Mouse (Mus musculus) hindbrain, postnatal 0 days (tissue): ENCODE results near the gene Iqgap1. TPM values are rescaled to one million over a fixed set of nuclear protein-coding genes. Genes with fewer than 3 reads are reported as not detected.

Experiments
- ATAC-seq: fragments of 200-750 bp; cut with Nextera tagmentation; 2 replicates; pipeline ENCODE4 v1.8.0; 2017; ENCODE audit warnings: mild to moderate bottlenecking, moderate TSS enrichment, moderate library complexity
- DNase-seq: peaks from one replicate; pipeline ENCODE4 v3.0.0-alpha.2; 2015; ENCODE audit warnings: low spot score
- H3K27ac ChIP-seq: fragments of 300-500 bp; sonication (generic); 2 replicates; pipeline ENCODE4 v1.5.1; 2014; ENCODE audit warnings: mild to moderate bottlenecking
- H3K27me3 ChIP-seq: fragments of 300-500 bp; sonication (generic); 2 replicates; pipeline ENCODE4 v1.6.1; 2014; ENCODE audit warnings: low read length, mixed read lengths; ENCODE audit not compliant: insufficient read depth
- H3K36me3 ChIP-seq: fragments of 300-500 bp; sonication (generic); 2 replicates; pipeline ENCODE4 v1.6.1; 2014; ENCODE audit warnings: low read length, mixed read lengths; ENCODE audit not compliant: insufficient read depth
- H3K4me1 ChIP-seq: fragments of 300-500 bp; sonication (generic); 2 replicates; pipeline ENCODE4 v1.6.1; 2014; ENCODE audit warnings: antibody characterized with exemption, low read length, mixed read lengths; ENCODE audit not compliant: insufficient read depth
- H3K4me2 ChIP-seq: fragments of 300-500 bp; sonication (generic); 2 replicates; pipeline ENCODE4 v1.6.1; 2014; ENCODE audit warnings: low read depth, mild to moderate bottlenecking, low read length, moderate library complexity, mixed read lengths
- H3K4me3 ChIP-seq: fragments of 300-500 bp; sonication (generic); 2 replicates; pipeline ENCODE4 v1.5.1; 2014; ENCODE audit warnings: low read length
- H3K9ac ChIP-seq: fragments of 300-500 bp; sonication (generic); replicated peaks from 2 replicates; pipeline ENCODE4 v1.6.1; 2014; ENCODE audit warnings: mild to moderate bottlenecking, low read length, moderate library complexity, mixed read lengths
- H3K9me3 ChIP-seq: fragments of 300-500 bp; sonication (generic); 2 replicates; pipeline ENCODE4 v1.6.1; 2016; ENCODE audit warnings: low read length, mixed read lengths
- CTCF ChIP-seq: IDR thresholded peaks from 2 replicates; pipeline ENCODE4 v1.5.1; 2016; ENCODE audit warnings: antibody characterized with exemption, control low read depth, low read depth
- WGBS: fragments of 180-500 bp; shearing (Covaris S2); extraction: QIAGEN DNeasy Blood & Tissue Kit; methylation state at CpG from one replicate; pipeline ENCODE4 v1.1.7; 2014; 5-methylcytosine and 5-hydroxymethylcytosine counted together
- polyA plus RNA-seq: library from polyadenylated mRNA; unstranded; fragments of >200 nt; fragmentation: Nextera tagmentation; extraction: Ambion mirVana; gene quantifications from 2 replicates; pipeline ENCODE4 v1.2.1, GENCODE M21; 2015
- total RNA-seq: library from RNA; depleted of rRNA; stranded (reverse); fragments of >200 nt; gene quantifications from 2 replicates; pipeline ENCODE4 v1.2.3, GENCODE M21; 2014; rRNA removed

Gene Iqgap1
- total and polyA plus RNA-seq, 2 experiments from 2014 or later, result 15.7 to 29.4 TPM

GRCm38 (mm10) chr7:80685639-80686038 lies 140.1 kb downstream of the Iqgap1 start:
- Histone ChIP-seq H3K9me3 (no peaks in the 10 kb centered on the region), H3K4me3 (no peak overlapping the region), H3K4me1 (peaks cover 7% of the 10 kb centered on the region; the same call in 1 of the 2 replicates), H3K27ac (no peak overlapping the region), H3K4me2 (no peak overlapping the region), H3K27me3 (no peaks in the 10 kb centered on the region), H3K36me3 (no peaks in the 10 kb centered on the region), H3K9ac (no peak overlapping the region)
- TF ChIP-seq CTCF, result no peak
- no peak for DNase-seq
- ATAC-seq, result no peak
- WGBS, result 81% methylated on average over 5 of the region's 5 CpGs

GRCm38 (mm10) chr7:80682630-80683029 lies 143.1 kb downstream of the Iqgap1 start:
- TF ChIP-seq CTCF, result no peak
- ATAC-seq (no peak), DNase-seq (no peak)
- Histone ChIP-seq H3K36me3 (no peaks in the 10 kb centered on the region), H3K9me3 (no peaks in the 10 kb centered on the region), H3K27me3 (no peaks in the 10 kb centered on the region), H3K4me3 (no peak overlapping the region), H3K4me1 (peaks cover 7% of the 10 kb centered on the region; the same call in 1 of the 2 replicates), H3K9ac (no peak overlapping the region), H3K27ac (no peak overlapping the region), H3K4me2 (no peak overlapping the region)
- 63% methylated on average over 1 of the region's 1 CpGs for WGBS

GRCm38 (mm10) chr7:80680218-80680847 lies 145.4 kb downstream of the Iqgap1 start:
- no peak for TF ChIP-seq CTCF
- no peaks in the 10 kb centered on the region for H3K4me1 ChIP-seq
- no peak overlapping the region for H3K4me2 ChIP-seq
- 27% methylated on average over 12 of the region's 12 CpGs for WGBS
- H3K27ac ChIP-seq, result no peak overlapping the region
- no peak overlapping the region for H3K4me3 ChIP-seq
- DNase-seq, result no peak
- peak; percentile 35; the same call in 1 of the 2 replicates for ATAC-seq
- no peaks in the 10 kb centered on the region for H3K36me3 ChIP-seq
- H3K27me3 ChIP-seq, result no peaks in the 10 kb centered on the region
- no peaks in the 10 kb centered on the region for H3K9me3 ChIP-seq
- H3K9ac ChIP-seq, result no peak overlapping the region

GRCm38 (mm10) chr7:80672323-80672722 lies 153.5 kb downstream of the Iqgap1 start:
- TF ChIP-seq CTCF, result no peak
- DNase-seq (no peak), ATAC-seq (no peak)
- no peaks in the 10 kb centered on the region for H3K9me3 ChIP-seq
- no peaks in the 10 kb centered on the region for H3K4me1 ChIP-seq
- no peak overlapping the region for H3K9ac ChIP-seq
- no peak overlapping the region for H3K4me2 ChIP-seq
- H3K36me3 ChIP-seq, result no peaks in the 10 kb centered on the region
- no peak overlapping the region for H3K4me3 ChIP-seq
- 59% methylated on average over 3 of the region's 3 CpGs for WGBS
- H3K27ac ChIP-seq, result no peak overlapping the region
- H3K27me3 ChIP-seq, result no peaks in the 10 kb centered on the region

- TF ChIP-seq CTCF, result no peak
- Histone ChIP-seq H3K27me3 (no peaks in the 10 kb centered on the region), H3K4me2 (no peak overlapping the region), H3K4me1 (no peaks in the 10 kb centered on the region), H3K36me3 (no peaks in the 10 kb centered on the region), H3K9ac (no peak overlapping the region), H3K9me3 (no peaks in the 10 kb centered on the region), H3K27ac (no peak overlapping the region), H3K4me3 (no peak overlapping the region)
- DNase-seq (no peak), ATAC-seq (no peak)
- 93% methylated on average over 6 of the region's 6 CpGs for WGBS
These were observed 154.9 kb downstream of the Iqgap1 start for GRCm38 (mm10) chr7:80670889-80671288.

- H3K4me3 ChIP-seq, result no peak overlapping the region
- no peaks in the 10 kb centered on the region for H3K36me3 ChIP-seq
- H3K27ac ChIP-seq, result peak overlapping the region; percentile 11; the same call in 1 of the 2 replicates
- TF ChIP-seq CTCF, result no peak
- no peaks in the 10 kb centered on the region for H3K4me1 ChIP-seq
- H3K9me3 ChIP-seq, result no peaks in the 10 kb centered on the region
- ATAC-seq, result no peak
- WGBS, result 68% methylated on average over 11 of the region's 11 CpGs
- no peak for DNase-seq
- H3K9ac ChIP-seq, result no peak overlapping the region
- no peaks in the 10 kb centered on the region for H3K27me3 ChIP-seq
- no peak overlapping the region for H3K4me2 ChIP-seq
These were observed 158.6 kb downstream of the Iqgap1 start for GRCm38 (mm10) chr7:80667190-80667589.

GRCm38 (mm10) chr7:80666198-80666915 lies 159.4 kb downstream of the Iqgap1 start:
- no peak; the same call in 1 of the 2 replicates for ATAC-seq
- Histone ChIP-seq H3K36me3 (no peaks in the 10 kb centered on the region), H3K27me3 (no peaks in the 10 kb centered on the region), H3K9me3 (no peaks in the 10 kb centered on the region), H3K4me2 (no peak overlapping the region), H3K27ac (peak overlapping the region; percentile 17; the same call in 1 of the 2 replicates), H3K4me3 (no peak overlapping the region), H3K4me1 (no peaks in the 10 kb centered on the region), H3K9ac (no peak overlapping the region)
- 63% methylated on average over 10 of the region's 10 CpGs for whole genome bisulfite sequencing
- no peak for DNase-seq
- TF ChIP-seq CTCF, result no peak

Other genes with a start within 250 kb of the Iqgap1 start
- 16.2 and 16.9 TPM in 2 replicates for gene Crtc3, start 137.1 kb downstream of the Iqgap1 start, total RNA-seq
- gene Crtc3, start 137.1 kb downstream of the Iqgap1 start, polyA plus RNA-seq, result 15.1 and 17.2 TPM in 2 replicates
- gene Zscan2, start 34.9 kb upstream of the Iqgap1 start, total RNA-seq, result 19.9 and 22.2 TPM in 2 replicates
- gene Zscan2, start 34.9 kb upstream of the Iqgap1 start, polyA plus RNA-seq, result 2.2 and 2.5 TPM in 2 replicates
- gene Wdr73, start 75.3 kb upstream of the Iqgap1 start, total RNA-seq, result 20.3 and 23.9 TPM in 2 replicates
- 29.2 and 35.7 TPM in 2 replicates for gene Wdr73, start 75.3 kb upstream of the Iqgap1 start, polyA plus RNA-seq
- 6.5 and 13.4 TPM in 2 replicates for gene Nmb, start 79.1 kb upstream of the Iqgap1 start, total RNA-seq
- 10.6 and 12.9 TPM in 2 replicates for gene Nmb, start 79.1 kb upstream of the Iqgap1 start, polyA plus RNA-seq
- gene Sec11a, start 121.8 kb upstream of the Iqgap1 start, total RNA-seq, result 46.6 and 48.1 TPM in 2 replicates
- 140 and 144 TPM in 2 replicates for gene Sec11a, start 121.8 kb upstream of the Iqgap1 start, polyA plus RNA-seq
- gene Zfp592, start 167.7 kb upstream of the Iqgap1 start, total RNA-seq, result 30.9 and 47.4 TPM in 2 replicates
- gene Zfp592, start 167.7 kb upstream of the Iqgap1 start, polyA plus RNA-seq, result 4.3 TPM in 2 replicates
- gene Alpk3, start 231.6 kb upstream of the Iqgap1 start, total RNA-seq, result 0.04 and 0.16 TPM in 2 replicates
- gene Alpk3, start 231.6 kb upstream of the Iqgap1 start, polyA plus RNA-seq, result 0.13 and 0.16 TPM in 2 replicates